Mouse (Mus musculus) heart, postnatal 14 days (tissue): ENCODE measurements at regions not wholly inside any gene's neighbourhood (a gene's known extent, or its start where the extent isn't known, plus 50 kb on each side); places are given as distances from the start of the nearest gene placed in this dataset.

Experiments used
- DNase-seq, 2 experiments: peaks; one replicate each; pipeline ENCODE4 v3.0.0; 2021 to 2022
- intact Hi-C: fragments of 180-260 bp; cut with DNase I; formaldehyde crosslinking; loops from one replicate; pipeline ENCODE4 v1.15.1; 2025

GRCm38 (mm10) chr2:113959025-113959767, 54.2 kb downstream of the Gjd2 start:
- intact Hi-C loops, result no loop called here
- no peak for DNase-seq

GRCm38 (mm10) chr2:113952480-113952879, 60.9 kb downstream of the Gjd2 start:
- DNase-seq, result no peak
- intact Hi-C loops, result loop anchor here (5.0 kb wide), 1 partner anchor 85 kb away; no protein-coding TSS in a partner anchor

DNA sequence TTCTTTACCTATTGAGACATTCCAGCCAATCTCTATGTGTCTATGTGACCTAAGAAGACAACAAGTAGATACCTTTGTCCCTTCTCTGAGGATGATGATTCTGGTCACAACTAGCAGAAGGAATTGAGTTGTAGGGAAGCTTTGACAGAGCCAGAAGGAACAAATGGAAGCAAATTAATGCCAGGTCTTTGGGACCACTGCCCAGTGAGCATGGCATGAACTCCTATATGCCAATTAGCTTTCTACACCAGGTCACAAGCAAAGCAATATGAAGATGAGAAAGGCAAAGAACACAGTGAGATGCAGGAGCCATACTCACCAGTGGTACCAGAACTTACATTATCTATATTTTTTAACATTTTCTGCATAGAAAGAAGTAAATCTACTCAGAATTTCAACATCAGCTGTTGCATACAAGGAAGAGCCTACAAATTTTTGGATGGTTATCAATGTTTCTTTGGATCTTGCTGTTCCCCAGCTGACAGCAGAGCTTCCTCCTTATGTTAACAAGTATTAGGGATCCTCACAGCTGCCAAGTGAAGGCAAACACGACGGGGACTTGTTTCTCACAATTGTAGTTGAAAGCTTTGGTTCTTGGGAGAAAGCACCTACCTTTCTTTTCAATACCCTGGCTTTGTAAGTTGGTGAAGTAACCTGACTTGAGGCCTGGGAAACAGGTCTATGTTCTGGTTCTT, 64.0 kb downstream of the Gjd2 start:
- intact Hi-C loops, result no loop called here
- no peak for DNase-seq

- intact Hi-C loops, result no loop called here
- DNase-seq, result no peak
These were observed 81.7 kb downstream of the Gjd2 start for GRCm38 (mm10) chr2:113931689-113932088.

DNA sequence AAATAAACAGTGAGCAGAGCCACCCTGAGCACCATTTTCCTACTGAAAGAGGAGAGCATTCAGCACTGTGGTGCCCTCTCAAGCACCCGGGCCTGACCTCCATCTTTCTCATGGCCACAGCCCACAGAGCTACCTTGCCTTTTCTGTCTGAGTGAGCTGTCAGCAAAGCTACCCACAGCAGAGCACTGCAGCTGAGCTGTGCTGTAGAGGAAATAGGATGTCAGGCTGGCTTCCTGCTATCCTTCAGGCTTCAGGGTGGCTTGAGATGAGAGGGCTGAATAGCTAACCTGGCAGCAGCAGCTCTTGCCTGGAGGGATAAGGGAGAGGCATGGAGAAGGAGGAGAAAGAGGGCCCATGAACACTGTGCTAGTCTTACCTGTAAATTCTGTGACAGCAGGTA, 82.5 kb downstream of the Gjd2 start:
- intact Hi-C loops, result no loop called here
- no peak for DNase-seq

DNA sequence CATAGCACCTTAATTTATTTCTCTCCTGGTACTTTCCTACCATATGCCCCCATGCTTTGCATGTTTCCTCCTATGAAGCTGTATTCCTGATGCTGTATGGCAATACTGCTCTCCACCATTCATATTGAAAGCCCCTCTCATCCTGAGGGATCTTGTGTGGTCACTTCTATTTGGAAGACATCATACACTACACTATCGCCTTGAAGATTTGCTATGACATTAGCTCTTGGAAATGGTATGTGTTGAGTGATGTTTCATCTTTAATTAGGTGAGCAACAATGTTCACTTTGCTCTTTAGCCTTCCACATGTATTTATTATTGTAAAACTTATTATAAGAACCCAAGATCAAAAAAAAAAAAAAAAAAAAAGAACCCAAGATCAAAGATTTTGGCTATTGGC, 81.2 kb upstream of the Arhgap11a start:
- intact Hi-C loops, result no loop called here
- no peak for DNase-seq

DNA sequence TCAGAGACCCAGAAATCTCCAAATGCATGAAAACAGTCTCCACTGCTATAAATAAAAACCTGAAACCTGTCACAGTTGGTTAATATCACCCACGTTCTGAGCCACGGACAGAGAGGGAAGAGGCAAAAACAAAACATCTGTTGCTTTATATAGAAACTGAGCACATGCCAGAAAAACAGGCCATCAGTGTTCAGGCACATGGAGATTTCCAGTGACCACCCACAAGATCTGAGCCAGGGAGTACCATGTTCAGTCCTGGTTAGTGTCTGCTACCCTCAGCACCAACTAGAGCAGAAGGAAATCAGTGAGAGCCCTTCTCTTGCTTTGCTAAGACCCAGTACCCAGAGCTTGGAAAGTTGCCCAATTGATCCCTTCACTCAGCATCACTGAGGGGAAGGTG, 75.7 kb upstream of the Arhgap11a start:
- intact Hi-C loops, result no loop called here
- no peak for DNase-seq

- no peak for DNase-seq
- intact Hi-C loops, result no loop called here
These were observed 70.5 kb upstream of the Arhgap11a start for GRCm38 (mm10) chr2:113918913-113919312.

DNA sequence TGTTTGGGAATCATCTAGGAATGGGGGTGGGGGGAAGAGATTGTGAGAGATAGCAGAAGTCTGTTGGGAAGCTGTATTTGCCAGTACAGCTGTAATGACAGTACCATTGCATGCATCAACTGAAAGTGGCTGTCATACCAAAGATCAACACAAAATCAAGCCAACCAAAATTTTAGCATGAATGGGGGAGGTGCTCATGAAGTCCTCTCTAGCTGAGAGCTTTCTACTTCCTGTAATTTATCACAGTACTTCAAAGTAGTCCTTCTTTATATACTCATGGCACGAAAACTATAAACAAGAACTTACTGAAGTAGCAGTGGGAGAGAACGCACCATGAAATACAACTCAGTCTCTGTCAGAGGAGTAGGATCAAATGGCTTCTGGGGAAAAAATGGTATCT, 65.8 kb upstream of the Arhgap11a start:
- intact Hi-C loops, result no loop called here
- DNase-seq, result no peak

GRCm38 (mm10) chr2:113911188-113911587, 62.7 kb upstream of the Arhgap11a start:
- no peak for DNase-seq
- intact Hi-C loops, result no loop called here

GRCm38 (mm10) chr2:113909502-113909901, 61.0 kb upstream of the Arhgap11a start:
- intact Hi-C loops, result no loop called here
- no peak for DNase-seq

GRCm38 (mm10) chr2:113908636-113909035, 60.2 kb upstream of the Arhgap11a start:
- DNase-seq, result no peak
- intact Hi-C loops, result no loop called here

DNA sequence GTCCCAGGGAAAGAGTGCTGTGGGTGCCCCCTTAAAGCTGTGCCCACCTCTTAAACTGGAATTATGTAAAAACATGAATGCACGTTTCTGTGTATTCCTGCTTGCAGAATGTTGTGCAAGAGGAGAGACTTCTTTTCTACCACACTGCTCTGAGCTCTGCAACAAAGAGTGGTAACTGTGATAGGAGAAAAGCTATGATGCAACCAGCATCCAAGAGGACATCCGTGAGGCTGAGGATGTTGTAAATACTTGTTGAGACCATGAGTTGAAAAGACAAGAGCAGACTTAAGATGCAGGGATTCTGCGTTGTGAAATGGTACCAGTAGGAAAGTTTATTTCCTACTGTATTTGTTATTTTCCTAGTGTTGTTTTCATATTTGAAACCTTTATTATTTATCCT, 56.0 kb upstream of the Arhgap11a start:
- no peak for DNase-seq
- intact Hi-C loops, result no loop called here

GRCm38 (mm10) chr2:113903865-113904264, 55.4 kb upstream of the Arhgap11a start:
- intact Hi-C loops, result no loop called here
- no peak for DNase-seq

GRCm38 (mm10) chr2:113903006-113903545, 54.6 kb upstream of the Arhgap11a start:
- intact Hi-C loops, result no loop called here

DNA sequence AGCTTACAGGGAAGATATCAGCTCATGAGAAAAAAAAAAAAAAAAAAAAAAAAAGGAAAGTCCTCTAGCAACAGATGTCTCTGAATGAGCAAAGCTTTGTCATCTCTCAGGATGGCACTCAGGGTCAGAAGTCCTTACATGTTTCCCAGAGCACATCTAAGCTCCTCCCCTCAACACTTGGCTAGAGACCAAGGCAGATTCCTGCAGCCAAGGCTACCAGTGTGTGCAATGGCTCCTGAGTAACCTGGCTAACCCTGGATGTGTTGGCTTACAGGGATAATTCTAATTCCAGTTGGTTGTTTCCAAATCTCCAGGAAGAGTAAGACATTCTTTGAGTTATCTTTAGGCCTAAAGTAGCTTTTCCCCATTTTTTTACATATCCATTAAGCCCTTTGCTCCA, 53.9 kb upstream of the Arhgap11a start:
- intact Hi-C loops, result no loop called here
- DNase-seq, result peak in 1 of 2 experiments; percentile 7

More at GRCm38 (mm10) chr2:113903006-113903545, 54.6 kb upstream of the Arhgap11a start:
- DNase-seq, result no peak

DNA sequence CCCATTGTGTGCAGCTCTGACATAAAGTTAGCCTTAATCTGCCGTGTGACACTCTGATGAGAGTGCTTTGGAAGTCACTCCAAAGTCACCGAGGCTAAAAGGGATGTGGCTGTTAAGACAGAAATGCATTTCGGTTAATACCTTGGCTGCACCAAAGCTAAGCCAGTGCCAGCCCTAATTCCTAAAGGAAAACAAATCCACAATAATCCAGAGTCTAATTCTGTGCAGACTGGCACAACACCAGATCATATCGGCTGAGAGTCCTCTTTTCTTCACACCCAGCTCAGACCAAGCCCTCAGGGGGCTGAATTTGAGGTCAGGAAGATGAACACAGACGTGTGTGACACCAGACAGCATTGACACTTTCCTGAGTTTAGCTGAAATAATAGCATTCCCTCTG, 52.0 kb upstream of the Arhgap11a start:
- no peak for DNase-seq
- intact Hi-C loops, result no loop called here

DNA sequence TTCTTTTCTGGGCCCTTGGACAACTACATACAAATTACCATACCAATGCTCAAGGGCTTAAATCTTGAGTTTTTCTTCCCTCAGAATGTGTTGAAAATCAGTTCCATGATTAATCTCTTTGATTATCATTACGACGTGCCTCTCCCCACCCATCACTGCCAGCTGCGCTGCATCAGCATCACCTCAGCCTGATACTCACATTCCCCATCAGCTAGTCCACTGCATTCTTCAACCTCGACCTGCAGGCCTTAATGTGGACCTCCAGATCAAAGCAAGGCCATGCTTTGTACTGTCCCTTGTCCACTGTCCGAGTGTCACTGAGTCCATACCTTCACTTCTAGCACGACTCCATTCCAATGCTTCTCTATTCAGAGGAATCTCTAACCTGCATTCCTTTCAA, 50.3 kb upstream of the Arhgap11a start:
- intact Hi-C loops, result no loop called here
- DNase-seq, result no peak
